Mouse (Mus musculus): ENCODE results near the gene Pgm5.
"Not testable (repeated sequence)": the region's sequence is repeated elsewhere in the genome, so short reads cannot be mapped to it uniquely, and the experiment has no call there.

Pgm5 gene

DNA sequence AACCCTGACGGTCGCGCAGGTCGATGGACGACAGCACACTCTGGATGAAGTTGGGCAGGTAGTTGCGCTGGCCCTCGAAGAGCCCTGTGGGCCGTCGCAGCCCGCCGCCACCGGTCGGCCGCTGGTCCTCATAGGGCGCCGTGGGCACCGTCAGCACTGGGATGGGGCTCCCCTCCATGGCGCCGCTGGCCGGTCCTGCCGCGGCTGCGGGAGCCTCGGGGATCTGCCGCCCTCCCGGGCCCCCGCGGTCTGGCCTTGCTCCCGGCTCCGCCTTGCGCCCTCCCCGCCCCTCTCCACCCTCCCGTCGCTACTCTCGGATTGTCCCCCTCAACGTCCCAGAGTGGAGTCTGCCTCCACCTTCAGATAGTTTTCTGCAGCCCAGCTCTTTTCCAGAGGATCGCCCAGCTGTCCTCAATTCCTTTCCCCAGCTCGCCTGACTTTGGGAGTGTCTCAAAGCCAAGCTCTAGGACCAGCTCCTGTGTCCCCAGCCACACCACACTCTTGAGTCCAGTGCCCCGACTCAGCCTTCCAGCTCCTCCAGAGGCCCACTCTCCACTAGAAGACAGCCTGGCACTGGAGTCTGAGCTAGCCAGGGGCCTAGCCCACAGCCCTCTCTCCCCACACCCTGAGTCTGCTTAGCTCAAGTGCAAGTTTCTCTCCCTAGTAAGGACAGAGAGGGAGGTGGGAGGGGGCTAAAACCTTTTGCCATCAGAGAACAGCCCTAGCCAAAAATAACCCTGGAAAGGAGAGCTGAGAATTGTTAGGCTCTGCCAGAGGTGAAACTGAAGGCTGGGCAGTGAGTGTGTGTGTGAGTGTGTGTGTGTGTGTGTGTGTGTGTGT is at the start of gene Pgm5:
Gene Pgm5, minus strand, starts transcription at position 244 of the 840 bp plus-strand sequence.
- DNase-seq (ENCODE audit: low spot score): no peak

DNA sequence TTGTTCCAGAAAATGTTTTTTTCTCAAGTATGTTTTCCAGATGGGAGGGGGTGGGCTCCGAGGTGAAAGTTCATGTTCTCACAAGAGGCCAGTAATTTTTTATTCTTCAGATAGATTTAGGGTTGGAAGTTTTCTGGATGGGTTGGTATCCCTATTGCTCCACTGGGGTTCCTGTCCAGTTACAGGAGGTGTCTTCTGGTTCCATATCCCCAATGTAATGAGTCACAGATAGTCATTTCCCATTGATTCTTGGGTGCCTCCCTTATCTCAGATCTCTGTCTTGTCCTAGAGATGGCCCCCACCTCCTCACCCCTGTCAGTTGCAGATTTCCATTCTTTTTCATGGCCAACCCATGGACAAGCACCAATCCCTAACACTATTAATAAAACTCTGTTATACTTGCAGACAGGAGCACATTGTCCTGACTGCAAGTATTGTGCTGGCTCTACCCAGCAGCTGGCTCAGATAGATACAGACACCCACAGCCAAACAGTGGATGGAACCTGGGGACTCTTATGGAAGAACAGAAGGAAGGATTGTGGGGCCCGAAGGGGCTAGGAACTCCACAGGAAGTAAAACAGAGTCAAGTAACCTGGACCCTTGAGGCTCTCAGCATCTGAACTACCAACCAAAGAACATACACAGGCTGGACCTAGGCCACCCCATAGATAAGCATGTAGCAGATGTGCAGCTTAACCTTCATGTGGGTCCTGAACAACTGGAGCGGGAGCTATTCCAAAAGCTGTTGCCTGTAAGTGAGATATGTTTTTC is 46.9 kb upstream of the Pgm5 start:
- DNase-seq (ENCODE audit: low spot score): no peak

GRCm38 (mm10) chr19:24907655-24908054 is 46.0 kb upstream of the Pgm5 start:
- DNase-seq (ENCODE audit: low spot score): no peak

GRCm38 (mm10) chr19:24902821-24903220 is 41.2 kb upstream of the Pgm5 start:
- DNase-seq (ENCODE audit: low spot score): no peak

- no peak for DNase-seq (ENCODE audit: low spot score)
Measured at GRCm38 (mm10) chr19:24902256-24902655, 40.6 kb upstream of the Pgm5 start.

DNA sequence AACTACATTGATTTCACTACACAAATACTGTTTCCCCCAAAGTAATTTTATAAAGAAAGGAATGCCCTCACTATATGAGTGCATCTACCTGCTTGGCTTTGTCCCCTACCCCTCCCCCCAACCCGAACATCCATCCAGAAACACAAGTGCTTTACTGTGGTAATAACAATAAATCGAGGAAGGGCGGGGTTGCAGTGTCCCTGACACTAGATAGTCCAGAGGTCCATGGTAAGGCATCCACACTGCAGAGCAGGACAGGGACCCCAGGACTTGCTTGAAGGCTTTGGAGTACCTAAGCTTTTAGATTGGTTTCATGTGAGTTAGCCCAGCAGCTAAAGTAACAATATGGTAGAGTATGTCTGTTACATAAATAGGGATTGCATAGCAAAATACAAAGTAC is 40.0 kb upstream of the Pgm5 start:
- DNase-seq (ENCODE audit: low spot score): no peak

- DNase-seq (ENCODE audit: low spot score): no peak
Measured at GRCm38 (mm10) chr19:24900581-24901220, 39.0 kb upstream of the Pgm5 start, which contains the start of gene Foxd4. Foxd4 (minus strand) TSS chr19:24901197.

DNA sequence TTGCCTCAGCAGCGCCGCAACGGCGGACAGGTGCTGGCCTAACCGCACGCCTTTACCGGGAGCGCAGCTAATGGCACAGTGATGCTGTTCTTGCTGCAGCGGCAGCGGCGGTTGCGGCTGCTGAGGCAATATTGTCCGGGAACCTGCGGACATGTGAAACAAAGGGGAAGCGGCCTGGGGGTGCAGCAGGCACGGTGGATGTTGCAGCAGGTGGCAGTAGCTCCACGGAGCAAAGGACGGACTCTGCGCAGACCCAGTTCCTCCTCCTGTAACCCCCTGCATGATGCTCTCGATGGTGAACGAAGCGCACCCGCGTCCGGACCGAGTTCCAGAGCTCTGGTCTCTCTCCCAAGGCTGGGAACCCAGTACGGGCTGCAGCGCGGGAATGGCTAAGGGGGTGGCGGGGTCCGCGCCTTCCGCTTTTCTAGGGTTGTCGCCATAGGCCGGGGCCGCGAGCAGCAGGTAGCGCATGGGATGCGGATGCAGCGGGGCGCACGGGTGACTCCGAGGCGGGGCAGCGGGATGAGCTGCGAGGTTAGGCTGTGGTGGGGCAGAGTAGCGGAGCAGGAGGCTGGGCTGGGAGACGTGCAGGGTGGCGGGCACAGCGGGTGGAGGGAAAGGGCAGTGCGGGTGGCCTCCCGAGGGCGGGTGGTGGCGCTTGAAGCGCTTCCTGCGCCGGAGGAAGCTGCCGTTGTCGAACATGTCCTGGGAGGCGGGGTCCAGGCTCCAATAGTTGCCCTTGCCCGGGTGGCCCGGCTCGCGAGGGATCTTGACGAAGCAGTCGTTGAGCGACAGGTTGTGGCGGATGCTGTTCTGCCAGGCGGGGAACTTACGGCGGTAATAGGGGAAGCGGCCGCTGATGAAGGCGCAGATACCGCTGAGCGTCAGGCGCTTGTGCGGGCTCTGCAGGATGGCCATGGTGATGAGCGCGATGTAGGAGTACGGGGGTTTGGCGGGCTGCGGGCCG is 38.2 kb upstream of the Pgm5 start:
- DNase-seq (ENCODE audit: low spot score): no peak

DNA sequence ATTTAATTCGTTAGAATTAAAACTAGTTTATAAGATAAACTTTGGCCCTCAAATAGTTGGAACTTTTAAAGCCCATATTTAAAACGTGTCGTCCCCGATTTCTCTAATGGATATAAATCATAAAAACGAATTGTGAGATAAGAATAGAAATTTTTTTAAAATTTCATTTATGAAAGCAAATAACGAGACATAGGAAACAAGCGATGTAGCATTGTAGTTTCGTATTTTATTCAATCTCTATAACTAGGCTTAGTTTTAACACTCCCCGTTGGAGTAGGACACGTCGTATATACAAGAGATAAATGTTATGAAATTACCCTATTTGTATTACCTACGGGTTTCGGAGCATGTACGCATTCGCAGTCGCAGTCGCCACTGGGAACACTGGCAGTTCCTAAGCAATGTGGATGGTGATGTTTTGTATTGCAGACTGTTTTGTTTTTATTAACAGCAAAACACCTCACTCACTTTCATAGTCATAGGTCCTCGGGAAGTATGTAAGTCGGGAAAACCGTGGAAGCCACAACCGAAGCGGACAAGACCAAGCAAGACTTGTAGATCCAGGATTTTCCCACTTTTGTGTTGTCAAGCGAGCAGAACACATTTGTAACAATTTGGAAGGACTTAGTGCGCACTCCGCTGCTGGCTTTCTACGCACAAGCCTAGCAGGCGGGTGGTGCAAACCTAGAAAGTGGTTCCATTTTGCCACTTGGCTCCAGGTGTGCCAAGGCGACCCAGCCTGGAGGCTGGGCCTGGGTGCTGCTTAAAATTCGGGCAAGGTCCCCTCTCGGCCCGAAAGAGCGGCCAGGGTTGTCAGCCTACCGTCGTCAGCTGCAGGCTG is 37.3 kb upstream of the Pgm5 start:
- no peak for DNase-seq (ENCODE audit: low spot score)

DNA sequence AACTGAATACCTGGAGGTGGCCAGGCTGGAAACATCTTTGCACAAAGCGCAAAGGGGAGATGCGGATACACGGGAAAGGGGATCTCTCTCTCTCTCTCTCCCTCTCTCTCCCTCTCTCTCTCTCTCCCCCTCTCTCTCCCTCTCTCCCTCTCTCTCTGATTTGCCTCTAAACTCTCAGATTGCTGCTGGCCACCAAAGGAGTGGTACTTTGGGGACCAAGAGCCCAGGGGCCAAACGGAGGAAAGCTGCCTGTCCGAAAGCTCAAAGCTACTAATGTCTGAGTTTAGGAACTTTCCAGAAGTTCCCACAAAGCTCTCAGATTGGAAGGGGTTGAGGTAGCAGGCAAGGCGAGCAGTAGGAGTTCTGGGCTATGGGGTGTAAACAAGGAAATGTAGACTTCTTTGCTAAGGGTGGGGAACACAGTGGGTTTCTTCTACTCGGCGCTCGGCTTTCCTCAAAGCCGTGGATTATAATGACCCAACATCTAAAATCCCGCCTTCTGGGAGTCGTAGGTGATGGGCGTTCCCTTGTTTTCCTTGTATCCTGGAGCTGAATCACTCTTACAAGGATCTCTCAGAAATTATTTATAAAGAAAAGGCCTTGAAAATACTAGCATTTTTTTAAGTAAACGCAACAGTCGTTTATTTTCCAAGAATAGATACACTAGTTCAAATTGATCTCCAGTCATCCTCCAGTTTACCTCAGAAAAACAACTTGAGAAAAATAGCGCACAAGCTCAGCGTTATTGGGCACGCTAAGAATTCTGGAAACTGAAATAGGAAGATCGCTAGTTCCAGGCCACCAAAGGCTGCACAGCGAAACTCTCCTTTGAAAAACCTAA is 36.5 kb upstream of the Pgm5 start:
- no peak for DNase-seq (ENCODE audit: low spot score)

DNA sequence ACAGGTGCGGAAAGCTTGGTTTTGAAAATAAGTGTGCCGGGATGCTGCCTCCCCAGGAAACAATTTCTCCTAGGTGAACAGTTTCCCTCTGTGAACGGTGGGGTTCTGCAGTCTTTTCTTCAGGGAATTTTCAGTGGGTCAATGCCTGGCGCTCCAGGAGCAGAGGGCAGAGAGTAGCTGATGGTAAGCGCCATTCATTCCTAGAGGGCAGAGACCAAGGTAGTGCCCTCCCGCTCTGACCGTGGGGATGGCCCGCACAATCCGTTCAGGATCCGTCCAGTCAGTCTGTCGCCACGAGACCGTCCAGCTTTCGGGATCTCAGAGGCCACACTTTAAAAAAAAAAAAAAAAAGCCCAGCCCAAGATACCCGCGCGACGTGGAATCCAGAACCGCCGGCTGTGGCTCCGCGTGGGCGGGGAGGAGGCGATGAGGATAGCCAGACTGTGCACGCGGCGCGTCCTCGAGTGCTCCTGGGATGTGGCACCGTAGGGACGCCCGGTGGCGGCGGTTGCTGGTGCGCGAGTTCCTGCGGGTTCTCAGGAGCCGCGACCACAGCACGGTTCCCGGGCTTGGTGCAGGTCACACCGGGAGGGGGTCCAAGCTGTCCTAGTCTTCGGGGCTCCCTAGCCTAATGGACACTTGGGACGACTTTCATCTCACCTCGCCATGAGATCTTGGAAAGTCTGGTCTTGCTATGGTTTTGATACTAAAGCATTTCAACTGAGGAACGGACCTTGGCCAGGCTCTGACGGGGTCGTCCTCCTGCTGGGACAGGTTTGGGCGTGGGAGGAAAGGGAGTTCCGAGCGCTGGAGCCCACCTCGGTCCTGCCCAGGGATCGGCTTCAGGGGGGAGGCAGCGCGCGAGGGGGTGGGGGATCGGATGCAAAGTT is 35.6 kb upstream of the Pgm5 start:
- DNase-seq (ENCODE audit: low spot score): no peak

DNA sequence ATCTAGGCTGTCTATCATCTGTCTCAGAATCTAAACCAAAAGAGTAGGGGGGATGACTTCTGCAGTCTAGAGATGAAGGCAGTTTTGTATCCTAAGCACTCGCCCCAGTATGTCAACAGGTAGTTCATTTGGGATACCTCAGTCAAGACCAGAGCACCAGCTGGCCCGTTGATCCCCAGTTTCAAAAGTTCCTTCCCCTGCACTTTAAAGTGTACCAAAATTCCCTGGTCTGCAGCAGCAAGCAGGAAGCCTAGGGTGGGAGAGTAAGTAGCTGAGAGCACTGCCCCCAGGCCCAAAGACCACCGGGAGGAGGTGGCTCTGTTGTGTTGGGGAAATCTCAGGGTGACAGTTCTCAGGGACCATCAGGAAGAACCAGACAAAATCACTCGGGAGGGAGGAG is 34.9 kb upstream of the Pgm5 start:
- DNase-seq (ENCODE audit: low spot score): no peak

GRCm38 (mm10) chr19:24886888-24887287 is 25.2 kb upstream of the Pgm5 start:
- no peak for DNase-seq (ENCODE audit: low spot score)

GRCm38 (mm10) chr19:24885504-24885903 is 23.8 kb upstream of the Pgm5 start:
- peak; percentile 37 for DNase-seq (ENCODE audit: low spot score)

GRCm38 (mm10) chr19:24881237-24881636 is 19.6 kb upstream of the Pgm5 start:
- DNase-seq (ENCODE audit: low spot score): no peak

- DNase-seq (ENCODE audit: low spot score): not testable (repeated sequence)
Measured at GRCm38 (mm10) chr19:24875129-24875870, 13.6 kb upstream of the Pgm5 start, which contains the start of gene Gm10053. Gm10053 (plus strand) TSS chr19:24875686.

DNA sequence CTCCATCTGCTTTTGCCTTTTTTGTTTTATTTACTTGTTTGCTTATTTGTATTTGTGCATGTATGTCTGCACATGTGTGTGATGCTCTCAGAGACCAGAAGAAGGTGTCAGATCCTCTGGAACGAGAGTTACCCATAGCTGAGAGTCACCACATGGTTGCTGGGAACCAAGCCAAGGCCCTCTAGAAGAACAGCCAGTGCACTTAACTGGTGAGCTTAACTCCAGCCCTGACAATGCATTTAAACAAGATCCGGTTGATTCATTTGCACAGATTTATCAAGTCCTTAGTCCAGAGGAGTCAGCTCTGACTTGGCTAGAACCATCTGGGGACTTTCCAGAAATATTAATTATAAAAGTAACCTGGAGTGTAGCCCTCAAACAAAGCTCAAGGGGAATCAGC is 12.2 kb upstream of the Pgm5 start:
- DNase-seq (ENCODE audit: low spot score): no peak

All from left cerebral cortex, adult 11 months (tissue).